Mouse (Mus musculus) thymus, adult 18-20 months (tissue): ENCODE data around the gene Slc16a11.

Source experiments
- DNase-seq, 2 experiments: peaks; one replicate each; pipeline ENCODE4 v3.0.0; 2022; ENCODE audit warnings: mixed read lengths in 2 of 2

Slc16a11 gene

DNA sequence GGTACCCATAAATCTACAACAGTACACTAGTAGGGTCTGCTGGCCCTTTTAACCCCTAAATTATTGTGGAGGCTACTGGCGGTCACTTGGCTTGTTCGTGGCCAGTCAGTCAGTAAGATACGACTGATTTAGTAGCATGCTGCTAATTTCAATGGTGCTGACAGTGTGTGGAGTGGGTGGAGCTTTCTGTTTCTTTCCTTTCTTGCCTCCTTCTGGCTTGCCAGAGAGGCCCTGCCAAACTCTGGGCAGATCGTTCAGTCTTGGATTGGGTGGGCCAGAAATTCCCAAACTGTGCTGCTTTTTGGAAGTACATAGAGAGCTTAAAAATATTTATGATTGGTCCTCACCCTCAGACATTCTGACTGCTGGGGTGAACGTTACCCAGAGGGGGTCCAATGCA is 14.6 kb downstream of the Slc16a11 start:
- DNase-seq = no peak

DNA sequence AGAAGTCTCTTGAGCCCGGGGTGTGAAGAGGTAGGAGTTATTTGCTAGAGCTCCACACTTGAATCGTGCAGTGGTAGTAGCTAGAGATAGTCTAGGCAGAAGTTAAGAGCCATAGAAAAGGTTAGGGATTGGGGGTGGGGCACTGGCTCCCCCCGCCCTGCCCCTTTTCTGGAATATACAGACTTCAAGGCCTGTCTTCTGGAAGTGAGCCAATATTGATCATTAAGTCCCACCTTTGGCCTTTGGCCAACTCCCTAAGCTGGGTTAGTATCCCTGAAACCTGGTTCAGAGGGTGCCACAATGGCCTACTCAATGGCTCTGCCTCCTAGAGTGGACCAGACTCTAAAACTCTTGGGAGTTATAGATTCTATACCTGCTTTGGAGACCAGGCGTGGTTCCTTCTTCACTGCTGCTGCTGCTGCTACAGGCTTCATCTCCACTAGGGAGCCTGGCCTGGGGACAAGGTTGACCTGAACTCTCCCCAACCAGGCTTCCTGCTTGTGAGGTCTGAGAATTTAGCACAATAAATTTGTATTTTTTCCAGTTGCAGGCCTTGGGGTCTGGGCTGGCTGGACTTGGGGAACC is 15.2 kb downstream of the Slc16a11 start:
- DNase-seq = no peak

DNA sequence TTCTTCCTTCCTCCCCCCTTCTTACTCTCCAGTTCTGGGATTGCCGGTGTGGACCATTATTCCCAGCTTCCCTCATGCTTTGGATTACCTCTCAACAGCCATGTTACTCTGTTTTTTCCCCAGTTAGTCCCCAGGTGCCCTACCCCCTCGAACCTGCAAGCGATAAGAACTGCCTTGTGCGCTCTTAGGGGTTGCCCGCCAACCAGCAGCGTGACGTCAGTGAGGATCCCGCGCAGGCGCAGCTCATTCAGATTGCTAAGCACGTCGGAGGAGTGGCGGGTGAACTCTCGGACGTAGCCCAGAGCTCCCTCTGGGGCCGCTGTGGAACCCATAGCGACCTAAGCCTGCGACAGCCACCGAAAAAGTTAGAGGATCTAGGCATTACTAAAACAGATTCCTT is 16.3 kb downstream of the Slc16a11 start:
- DNase-seq = peak; percentile 67 to 73

DNA sequence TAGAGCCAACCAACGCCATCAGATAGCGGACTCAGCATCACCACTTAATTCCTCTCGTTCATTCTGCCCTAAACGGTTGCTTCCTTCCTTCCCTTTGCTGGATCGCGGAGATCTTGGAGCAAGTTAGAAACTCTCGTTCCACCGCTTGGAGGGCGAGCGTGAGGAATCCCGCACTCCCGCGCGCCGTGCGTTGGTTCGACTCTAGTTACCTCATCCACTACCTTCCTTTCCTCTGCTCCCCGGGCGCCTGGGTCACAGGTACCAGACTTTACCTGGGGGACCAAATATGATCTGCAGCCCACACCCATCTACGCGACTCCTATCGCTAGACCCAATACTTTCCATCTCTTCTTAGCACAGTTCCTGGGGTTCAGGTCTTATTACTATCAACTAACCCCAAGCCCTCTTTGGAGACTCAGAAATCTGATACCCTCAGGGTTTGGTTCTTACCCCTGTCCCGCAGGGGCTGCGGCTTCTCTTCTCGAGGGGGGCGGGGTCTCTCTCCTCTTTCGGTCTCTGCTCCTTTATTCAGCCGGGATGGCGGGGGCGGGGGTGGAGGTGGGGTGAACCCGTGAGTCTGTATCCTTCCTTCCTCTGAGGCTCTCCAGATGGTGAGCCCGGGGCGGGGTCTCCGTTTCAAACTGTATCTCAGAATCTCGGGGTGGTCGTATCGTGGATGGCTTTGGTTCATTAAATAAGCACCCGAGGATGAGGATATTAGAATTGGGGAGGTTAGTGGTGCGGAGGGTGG is 16.9 kb downstream of the Slc16a11 start, which contains the start of gene Bcl6b:
TSS of gene Bcl6b (minus strand) at position 539 of the 751 bp plus-strand sequence.
- no peak for DNase-seq

DNA sequence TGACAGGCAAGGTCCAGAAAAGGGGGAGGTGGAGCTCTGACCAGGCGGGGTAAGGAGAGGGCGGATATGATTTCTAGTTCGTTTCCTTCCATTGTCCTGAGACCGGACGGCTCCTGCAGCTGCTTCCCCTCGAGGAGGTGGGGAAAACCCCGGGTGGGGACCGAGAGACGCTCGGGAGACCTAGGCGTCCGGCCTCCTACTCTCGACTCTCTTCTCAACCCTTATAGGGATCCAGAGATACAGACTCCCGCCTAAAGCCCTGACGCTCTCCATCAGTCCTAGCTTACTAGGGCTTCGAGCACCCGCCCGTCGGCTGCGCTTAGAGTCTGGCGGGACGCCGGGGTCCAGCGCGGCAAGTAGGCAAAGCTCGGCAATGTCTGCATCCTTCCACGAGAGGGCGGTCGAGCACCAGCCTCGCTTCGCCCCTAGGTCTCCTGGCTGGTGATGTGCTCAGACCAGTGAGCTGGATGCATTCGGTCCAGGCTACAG is 17.7 kb downstream of the Slc16a11 start:
- peak; percentile 53 to 62 for DNase-seq

DNA sequence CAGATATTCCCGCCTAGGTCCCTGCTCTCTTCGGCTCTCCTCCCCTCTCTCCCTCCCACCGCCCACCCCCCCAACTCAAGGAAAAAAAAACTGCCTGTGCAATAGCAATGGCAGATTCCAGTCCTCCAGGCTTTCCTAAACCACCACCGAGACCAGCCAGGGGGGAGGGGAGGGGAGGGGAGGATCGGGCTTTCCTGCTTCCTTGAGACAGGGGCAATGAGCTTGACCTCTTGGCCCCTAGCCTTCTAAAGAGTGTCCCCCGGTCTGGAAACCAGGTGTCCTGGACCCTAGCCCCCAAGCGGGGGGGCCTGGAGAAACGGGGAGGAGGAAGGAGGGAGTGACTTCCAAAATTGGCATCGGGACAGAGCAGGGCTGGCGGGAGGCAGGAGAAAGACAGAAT is 20.0 kb downstream of the Slc16a11 start:
- no peak for DNase-seq

DNA sequence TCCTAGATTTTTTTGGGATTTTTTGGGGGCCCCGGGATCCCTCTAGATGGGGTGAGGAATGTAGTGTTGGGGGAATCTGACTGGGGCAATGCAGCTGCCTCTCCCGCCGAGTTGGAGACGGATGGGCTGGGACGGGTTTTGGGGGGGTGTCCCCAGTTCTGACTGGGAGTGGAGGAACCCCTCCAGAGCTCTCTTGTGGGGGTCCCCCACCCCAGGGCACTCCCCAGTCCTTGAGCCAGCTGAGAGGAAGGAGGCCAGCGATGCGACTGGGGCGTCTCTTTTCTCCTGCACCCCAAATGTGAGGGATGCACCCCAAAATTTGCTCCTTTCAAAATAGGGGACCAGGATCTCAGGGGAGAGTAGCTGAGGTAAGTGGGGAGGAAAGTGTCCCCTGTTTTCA is 20.5 kb downstream of the Slc16a11 start:
- no peak for DNase-seq

DNA sequence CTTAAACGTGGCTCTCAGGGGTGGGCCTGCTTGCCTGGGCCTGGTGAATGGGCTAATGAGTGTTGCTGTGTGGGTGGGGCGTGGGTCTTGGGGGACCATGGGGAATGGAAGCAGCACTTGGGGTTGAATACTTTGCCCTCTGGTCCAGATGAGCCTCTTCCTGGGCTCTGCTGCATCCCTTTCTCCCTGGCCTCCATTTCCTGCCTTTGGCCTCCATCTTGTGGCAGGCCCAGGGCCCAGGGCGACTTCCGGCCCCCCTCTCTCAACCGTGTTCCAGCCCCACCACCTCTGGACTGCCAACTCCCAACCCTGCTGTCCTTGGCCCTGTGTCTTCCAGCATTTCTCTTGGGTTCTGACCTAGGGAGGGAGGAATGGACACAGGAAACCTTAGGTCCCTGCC is 21.5 kb downstream of the Slc16a11 start:
- no peak for DNase-seq

DNA sequence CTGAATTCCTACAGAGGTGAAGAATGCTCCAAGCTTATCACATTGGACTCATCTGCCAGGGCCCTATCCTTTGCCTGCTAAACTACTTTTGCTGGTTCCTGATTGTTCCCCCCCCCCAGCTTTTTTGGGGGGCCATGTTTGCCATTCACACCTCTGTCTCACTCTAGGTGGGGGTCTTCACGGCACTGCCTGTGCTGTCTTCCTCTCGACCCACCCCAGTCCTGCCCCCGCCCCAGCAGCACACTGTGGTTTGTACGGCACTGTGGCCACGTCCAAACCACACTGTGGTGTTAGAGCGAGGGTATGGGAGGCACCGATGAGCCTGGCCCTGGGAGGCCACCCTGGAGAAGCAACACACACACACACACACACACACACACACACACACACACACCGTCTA is 21.9 kb downstream of the Slc16a11 start:
- DNase-seq = no peak

DNA sequence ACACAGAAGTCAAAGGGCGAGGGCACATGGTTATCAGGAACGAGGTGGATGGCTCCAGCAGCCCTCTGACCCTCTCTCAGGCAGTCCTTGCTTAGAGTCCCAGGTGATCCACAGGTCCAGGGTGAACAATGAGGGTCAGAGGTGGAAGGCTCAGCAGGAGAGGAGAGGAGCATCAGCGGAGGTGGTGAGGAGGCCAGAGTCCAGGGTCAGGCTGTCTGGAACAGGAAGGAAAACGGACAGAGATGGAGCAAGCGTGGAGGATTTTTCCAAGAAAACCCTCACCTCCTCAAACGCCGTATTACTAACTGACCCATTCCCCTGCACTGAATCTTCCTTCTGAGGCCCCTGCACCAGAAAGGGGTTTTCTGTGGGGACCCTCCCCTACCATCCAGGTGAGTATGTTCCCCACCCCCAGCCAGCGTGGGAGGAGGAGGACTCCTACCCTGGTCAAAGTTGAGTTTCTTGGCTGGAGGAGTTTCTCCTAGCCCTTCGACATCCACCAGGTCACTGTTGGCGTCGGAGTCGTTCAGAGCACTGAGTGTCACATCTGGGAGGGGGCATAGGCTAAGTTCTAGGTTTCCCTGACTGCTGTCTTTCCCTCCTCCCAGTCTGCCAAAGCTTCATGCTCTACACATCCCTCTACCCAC is 22.8 kb downstream of the Slc16a11 start:
- DNase-seq = no peak

DNA sequence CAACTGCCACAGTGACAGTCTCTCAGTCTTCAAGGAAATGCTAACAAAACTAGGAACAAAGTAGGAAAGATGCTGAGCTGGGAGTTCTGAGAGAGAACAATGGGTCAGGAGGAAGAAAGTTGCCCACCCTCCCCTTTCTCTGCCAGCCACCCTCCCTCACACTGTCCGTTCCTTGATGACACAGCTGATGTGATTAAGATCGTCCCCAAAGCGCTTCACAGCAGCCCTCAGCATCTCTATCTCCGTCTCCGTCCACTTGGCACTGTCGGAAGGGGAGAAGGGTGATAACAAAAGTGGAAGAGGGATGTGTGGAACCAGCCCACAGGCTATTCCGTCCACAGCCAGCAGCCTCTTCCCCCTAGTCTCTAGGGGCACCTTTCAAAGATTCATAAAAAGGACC is 24.2 kb downstream of the Slc16a11 start:
- DNase-seq = no peak

DNA sequence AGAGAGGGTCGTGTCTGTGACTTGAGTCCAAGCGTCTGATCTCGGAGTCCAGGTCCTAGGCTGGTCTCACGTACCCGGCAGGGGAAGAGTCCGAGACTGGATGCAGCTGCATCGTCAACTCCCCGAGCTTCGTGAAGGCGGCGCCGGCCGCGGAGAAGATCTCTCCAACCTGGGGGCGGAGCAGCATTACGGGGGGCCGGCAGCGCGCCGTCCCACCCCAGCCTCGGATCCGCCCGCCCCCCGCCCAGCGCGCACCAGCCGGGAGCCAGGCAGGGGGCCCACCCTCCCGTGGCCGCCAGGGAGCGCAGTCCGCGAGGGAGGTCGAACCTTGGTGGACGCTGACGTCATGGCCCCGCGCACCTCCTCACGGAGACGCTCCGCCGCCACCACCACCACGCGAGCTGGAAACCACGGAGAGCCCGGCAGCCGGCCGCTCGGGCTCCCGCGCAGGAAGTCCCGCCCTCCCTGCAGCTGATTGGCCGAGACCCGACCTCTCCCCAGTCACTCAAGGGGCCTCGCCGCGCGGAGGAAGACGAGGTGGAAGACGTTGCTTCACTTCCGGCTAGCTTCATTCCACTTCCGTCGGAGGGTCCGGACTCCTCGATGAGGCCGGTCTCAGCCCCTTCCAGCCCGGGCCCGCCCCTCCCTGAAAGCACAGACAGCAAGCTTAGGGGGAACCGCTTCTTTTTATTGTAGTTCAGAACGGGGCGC is 25.1 kb downstream of the Slc16a11 start, which contains the start of gene 0610010K14Rik:
TSS of gene 0610010K14Rik (minus strand) at position 458 of the 711 bp plus-strand sequence.
- DNase-seq = peak; percentile 96

DNA sequence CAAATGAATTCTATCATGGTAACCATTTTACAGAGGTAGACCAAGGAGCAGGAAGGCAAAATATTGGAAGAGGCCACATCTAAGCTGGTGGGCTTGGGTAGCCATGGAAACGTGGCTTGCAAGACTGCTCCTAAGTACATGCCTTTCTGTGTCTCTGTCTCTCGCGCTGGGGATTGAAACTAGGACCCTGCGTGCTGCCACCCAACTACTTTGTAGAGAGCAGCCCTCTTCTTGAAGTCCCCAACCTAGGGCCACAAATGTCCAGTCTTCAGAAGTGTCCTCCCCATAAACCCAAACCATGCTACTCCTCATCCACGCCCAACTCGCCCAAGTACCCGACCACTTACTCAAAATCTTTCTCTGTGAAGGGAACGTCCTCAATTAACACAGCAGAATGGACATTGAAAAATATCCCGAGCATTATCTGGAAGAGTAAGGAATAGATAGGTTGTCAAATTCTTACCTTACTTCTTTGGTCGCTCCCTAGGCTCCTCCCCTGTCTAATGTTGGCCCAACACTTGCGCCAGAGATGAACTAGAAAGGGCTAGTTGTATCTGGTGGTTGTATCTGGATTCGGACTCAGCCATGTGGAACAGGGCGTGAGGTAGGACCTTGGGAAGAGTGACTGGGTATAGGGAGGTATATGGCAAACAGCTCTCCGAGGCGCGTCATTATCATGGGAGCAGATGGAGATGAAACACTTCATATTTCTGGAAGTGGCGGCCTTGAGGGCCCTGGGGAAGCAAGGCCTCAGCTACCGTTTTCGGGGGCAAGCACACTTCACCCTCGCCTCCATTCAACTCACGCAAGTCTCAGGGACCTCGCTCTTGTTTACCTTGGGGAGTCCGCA is 26.3 kb downstream of the Slc16a11 start:
- no peak for DNase-seq

DNA sequence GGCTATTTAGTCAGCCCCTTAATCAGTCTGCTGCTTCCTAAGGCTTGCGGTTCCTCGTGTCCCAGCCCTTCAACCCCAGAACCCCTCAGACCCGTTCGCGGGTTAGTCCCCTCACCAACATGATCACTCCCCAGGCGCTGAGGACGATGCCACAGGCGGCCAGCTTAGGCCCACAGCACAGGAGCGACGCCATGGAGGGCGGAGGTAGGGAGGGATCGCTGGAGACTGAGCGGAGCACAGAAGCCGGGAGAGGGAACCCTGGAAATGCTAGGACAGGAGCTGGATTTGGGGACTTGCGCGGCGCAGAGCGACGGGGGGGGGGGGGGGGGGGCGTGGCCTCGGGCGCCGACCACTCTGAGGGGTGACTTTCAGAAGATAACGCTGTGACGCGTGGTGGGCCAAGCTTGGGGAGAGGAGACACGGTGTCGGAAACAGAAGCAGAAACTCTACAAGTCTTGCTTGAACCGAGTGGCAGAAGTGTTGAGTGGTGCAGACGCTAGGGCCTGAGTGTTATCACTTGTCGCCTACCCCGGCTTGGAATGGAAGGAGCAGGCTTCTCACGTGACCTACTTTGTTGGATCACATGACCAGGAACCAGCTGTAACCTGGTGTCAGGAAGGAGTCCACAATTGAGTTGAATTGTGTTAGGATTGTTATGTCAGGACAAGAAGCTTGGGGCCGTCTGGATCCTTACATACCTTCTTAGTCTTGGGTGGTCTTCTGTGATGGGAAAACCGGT is 27.2 kb downstream of the Slc16a11 start, which contains the start of the genes Gm21988 and Rnasek:
TSS of gene Gm21988 (minus strand) at position 290 of the 739 bp plus-strand sequence.
TSS of gene Rnasek (minus strand) at position 302 of the 739 bp plus-strand sequence.
- peak; percentile 49 to 68 for DNase-seq

DNA sequence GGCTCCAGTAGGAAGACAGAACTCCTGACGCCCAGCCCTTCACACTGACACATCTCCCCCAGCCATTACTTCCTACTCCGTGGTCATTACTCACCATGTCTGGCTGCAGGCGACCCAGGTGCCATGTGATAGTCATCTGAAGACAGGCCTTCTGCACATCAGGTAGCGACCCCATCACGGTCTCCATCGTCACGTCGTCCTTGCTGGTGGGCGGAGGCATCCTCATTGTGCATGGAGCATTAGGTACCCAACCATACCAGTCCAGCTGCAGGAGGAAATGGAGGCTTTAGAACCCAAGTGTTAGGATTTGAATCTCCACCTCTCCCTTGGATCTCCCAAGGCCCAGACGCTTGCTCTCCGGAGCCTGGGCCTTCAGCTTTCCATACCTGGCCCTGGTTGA is 30.0 kb downstream of the Slc16a11 start:
- no peak for DNase-seq

DNA sequence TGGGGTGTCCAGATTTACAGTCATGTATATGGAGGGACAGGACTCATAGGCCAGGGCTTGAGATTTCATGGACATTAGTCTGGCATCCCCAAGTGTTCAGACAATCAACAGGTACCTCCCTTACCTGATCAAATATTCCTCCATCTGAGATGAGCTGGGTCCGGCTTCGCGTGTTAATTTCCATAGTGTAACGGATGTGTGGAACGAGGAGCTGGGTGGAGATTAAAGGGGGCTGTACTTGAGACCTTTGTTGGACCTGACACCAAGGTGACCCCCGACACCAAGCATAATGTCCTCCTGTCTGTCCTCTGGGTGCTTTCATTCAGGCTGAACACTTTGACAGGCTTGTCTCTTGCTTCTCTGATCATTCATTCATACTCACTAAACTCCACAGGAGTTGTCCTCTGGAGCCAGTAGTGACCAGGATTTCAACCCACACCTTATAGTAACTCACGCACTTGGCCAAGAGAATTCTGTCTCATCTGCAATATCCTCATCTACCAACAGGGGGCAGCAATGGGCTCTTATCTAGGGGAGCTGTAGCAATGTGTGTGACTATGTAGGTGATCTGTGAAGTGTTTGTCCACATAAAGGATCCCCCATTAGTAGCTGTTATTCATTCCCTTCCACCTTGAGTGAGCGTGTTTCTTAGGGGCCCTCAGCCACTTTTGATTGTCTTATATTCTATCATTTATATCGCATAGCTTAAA is 34.7 kb downstream of the Slc16a11 start:
- DNase-seq = peak in 1 of 2 experiments; percentile 55

DNA sequence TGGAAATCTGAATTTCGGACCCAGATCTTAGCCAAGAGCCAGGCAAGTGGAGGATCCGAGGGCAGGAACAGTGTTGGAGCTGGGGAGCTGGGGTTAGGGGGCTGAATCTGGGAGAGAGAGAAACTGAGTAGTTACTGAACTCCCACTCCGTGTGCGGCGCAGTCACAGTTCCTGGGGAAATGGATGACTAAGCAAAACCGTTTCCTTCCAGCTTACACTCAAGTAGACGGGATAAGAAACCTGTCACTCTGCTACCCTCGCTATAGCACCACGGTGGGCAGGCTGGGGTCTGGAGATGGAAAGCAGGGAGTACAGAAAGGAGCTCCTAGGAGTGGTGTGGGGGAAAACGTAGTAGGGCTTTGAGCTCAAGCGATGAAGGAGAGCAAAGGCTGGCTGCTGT is 37.6 kb downstream of the Slc16a11 start:
- no peak for DNase-seq

DNA sequence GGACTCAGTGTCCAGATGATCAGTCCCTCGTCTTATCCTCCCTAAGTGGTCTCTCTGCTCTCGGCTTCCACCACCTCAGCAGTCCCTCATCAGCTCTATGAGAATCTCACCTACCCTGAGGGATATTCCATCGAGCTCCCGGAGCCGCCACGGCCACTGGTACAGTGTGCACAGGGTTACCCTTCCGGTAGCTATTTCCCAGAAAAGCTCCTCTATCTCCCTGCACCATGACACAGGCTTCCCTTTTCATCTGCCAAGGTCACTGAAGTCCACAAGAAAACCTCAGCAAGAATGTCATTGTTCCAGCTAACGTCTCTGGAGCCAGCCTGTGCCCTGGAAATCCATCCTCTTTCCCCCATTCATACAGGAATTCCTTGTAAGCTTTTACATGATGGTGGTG is 39.3 kb downstream of the Slc16a11 start:
- no peak for DNase-seq

DNA sequence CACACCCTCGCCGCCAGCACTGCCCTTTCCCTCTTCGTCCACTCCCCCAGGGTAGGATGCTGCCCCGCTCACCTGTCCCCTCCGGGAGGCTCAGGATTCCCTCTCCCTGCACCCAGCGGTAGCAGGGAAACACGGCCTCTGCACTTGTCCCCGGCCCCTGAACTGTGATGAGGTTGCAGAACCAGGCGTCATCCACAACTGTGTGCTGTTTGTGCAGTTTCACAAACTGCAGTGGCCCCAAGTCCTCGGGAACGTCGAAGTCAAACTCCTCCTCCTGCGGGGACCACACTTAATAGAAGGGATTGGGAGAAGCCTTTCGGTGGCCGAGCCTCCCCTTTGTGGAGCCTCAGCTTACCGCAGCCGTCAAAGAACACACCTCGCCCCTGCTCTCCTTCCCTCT is 41.8 kb downstream of the Slc16a11 start:
- DNase-seq = no peak

DNA sequence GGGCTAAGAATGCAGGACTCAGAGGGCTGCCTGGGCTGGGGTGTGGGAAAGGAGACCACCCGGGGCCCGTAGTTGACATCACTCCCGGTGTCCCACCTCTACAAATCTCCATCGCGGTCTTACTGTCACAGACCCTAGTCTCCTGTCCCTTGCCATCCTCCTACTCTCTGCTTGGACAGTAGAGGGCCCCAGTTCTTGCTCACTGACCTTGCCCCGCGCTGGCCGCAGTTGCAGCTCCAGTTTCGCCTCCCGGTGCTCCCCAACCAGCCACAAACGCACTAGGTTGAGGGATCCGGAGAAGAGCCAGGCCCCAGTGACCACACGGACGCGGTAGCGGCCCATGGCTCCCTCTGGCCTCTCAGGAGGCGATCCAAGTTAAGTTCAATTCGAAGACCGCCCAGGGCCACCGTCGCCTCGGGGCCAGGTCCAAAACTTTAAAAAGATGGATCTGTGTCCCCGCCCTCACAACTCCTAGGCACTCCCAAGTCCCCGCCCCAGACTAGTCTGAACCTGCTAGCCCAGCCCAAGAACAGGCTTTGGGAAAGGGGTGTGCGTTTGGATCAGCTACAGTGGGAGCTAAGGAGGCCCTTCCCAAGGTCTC is 42.5 kb downstream of the Slc16a11 start, which contains the start of gene Alox12:
TSS of gene Alox12 (minus strand) at position 423 of the 601 bp plus-strand sequence.
- peak in 1 of 2 experiments; percentile 9 for DNase-seq
